Mouse (Mus musculus) lung, embryonic 16.5 days (tissue): ENCODE measurements around the gene Xrn1. TPM values are rescaled to one million over a fixed set of nuclear protein-coding genes. Genes with fewer than 3 reads are reported as not detected.

Experiments used
- ATAC-seq: fragments of 200-750 bp; cut with Nextera tagmentation; 2 replicates; pipeline ENCODE4 v1.8.0; 2017; ENCODE audit warnings: low read depth, mild to moderate bottlenecking, moderate library complexity
- H3K27ac ChIP-seq: fragments of 300-500 bp; sonication (generic); 2 replicates; pipeline ENCODE4 v1.5.1; 2014; ENCODE audit warnings: mild to moderate bottlenecking, control low read depth, low read length
- H3K27me3 ChIP-seq: fragments of 300-500 bp; sonication (generic); 2 replicates; pipeline ENCODE4 v1.6.1; 2014; ENCODE audit warnings: low read depth, low read length, mixed read lengths; ENCODE audit not compliant: control insufficient read depth, insufficient read depth
- H3K36me3 ChIP-seq: fragments of 300-500 bp; sonication (generic); 2 replicates; pipeline ENCODE4 v1.6.1; 2014; ENCODE audit warnings: low read length; ENCODE audit not compliant: control insufficient read depth, insufficient read depth
- H3K4me1 ChIP-seq: fragments of 300-500 bp; sonication (generic); replicated peaks from 2 replicates; pipeline ENCODE4 v1.6.1; 2014; ENCODE audit warnings: low read length, mixed read lengths; ENCODE audit not compliant: control insufficient read depth, insufficient read depth
- H3K4me2 ChIP-seq: fragments of 300-500 bp; sonication (generic); 2 replicates; pipeline ENCODE4 v1.6.1; 2014; ENCODE audit warnings: low read depth, low read length, control low read depth
- H3K4me3 ChIP-seq: fragments of 300-500 bp; sonication (generic); 2 replicates; pipeline ENCODE4 v1.5.1; 2014; ENCODE audit warnings: mild to moderate bottlenecking, low read length, control low read depth
- H3K9ac ChIP-seq: fragments of 300-500 bp; sonication (generic); 2 replicates; pipeline ENCODE4 v1.6.1; 2014; ENCODE audit warnings: low read length, control low read depth
- H3K9me3 ChIP-seq: fragments of 300-500 bp; sonication (generic); 2 replicates; pipeline ENCODE4 v1.6.1; 2016; ENCODE audit warnings: low read length; ENCODE audit not compliant: control insufficient read depth
- WGBS: fragments of 180-500 bp; shearing (Covaris S2); extraction: QIAGEN DNeasy Blood & Tissue Kit; methylation state at CpG from one replicate; pipeline ENCODE4 v1.1.7; 2014; 5-methylcytosine and 5-hydroxymethylcytosine counted together
- polyA plus RNA-seq: library from polyadenylated mRNA; unstranded; fragments of >200 nt; fragmentation: Nextera tagmentation; extraction: Ambion mirVana; gene quantifications from 2 replicates; pipeline ENCODE4 v1.2.1, GENCODE M21; 2015

Gene Xrn1
- polyA plus RNA-seq, 1 experiment from 2014 or later: 17.1 TPM

DNA sequence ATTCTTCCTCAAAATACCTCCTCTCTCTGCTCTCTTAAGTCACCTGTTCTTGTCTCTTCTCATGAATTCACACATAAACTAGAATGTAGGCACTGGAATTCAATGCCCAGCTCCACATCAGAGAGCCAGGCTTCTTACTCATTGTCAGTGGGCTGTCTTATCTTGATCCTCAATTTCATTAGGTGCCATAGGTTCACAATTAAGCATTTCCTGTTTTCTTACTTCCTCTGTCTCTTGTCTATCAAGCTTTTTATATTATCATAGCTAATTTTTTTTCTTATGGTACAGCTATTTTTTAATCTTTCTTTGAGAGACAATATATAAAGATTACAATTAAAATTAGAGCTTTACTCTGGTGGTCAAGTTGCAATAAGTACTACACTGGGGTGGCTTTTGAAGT is 6.5 kb downstream of the Xrn1 start:
- peaks cover 7% of the 10 kb centered on the region for H3K36me3 ChIP-seq
- no peak overlapping the region for H3K4me2 ChIP-seq
- no peaks in the 10 kb centered on the region for H3K4me1 ChIP-seq
- H3K9ac ChIP-seq: no peak overlapping the region
- no peaks in the 10 kb centered on the region for H3K9me3 ChIP-seq
- no peaks in the 10 kb centered on the region for H3K27me3 ChIP-seq
- no peak overlapping the region for H3K4me3 ChIP-seq
- H3K27ac ChIP-seq: no peak overlapping the region
- no peak for ATAC-seq

DNA sequence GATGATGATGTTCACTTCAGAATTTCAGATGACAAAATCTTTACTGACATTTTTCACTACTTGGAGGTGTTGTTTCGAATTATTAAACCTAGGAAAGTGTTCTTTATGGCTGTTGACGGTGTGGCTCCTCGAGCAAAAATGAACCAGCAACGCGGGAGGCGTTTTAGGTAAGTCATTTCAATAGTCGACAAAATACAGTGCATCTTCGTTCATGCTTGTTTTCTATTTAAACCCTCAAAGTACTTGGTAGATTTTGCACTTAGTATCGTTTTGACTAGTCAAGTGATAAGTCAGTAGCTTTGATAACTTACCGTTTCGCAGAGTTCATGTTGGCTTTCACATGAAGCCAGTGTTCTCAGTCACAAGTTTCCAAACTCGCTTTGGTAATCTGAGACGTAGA is 9.5 kb downstream of the Xrn1 start:
- WGBS: 93% methylated on average over 13 of the region's 13 CpGs
- Histone ChIP-seq H3K4me3 (no peak overlapping the region), H3K27me3 (no peaks in the 10 kb centered on the region), H3K4me2 (no peak overlapping the region), H3K9me3 (no peaks in the 10 kb centered on the region), H3K9ac (no peak overlapping the region), H3K27ac (no peak overlapping the region), H3K4me1 (no peaks in the 10 kb centered on the region), H3K36me3 (peaks cover 14% of the 10 kb centered on the region)
- ATAC-seq: no peak

DNA sequence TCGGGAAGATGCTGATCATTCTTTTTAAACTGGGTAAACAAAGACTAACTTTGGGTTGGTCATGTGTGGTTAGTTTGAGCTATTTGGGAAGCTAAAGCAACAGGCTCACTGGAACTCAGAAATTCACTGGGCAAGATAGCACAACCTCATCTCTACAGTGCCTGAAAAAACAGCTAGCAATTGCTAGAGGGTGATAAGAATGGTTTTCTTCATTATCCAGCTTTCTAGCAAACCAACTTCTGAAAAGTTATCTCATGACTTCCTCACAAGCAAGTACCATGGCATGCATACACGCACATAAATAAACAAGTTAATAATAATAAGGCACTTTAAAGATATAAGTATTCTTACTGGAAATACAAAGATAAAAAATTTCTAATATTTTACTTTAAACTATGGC is 23.7 kb downstream of the Xrn1 start:
- Histone ChIP-seq H3K4me1 (no peaks in the 10 kb centered on the region), H3K4me2 (no peak overlapping the region), H3K4me3 (no peak overlapping the region), H3K27me3 (no peaks in the 10 kb centered on the region), H3K27ac (no peak overlapping the region), H3K36me3 (peaks cover 19% of the 10 kb centered on the region), H3K9me3 (no peaks in the 10 kb centered on the region), H3K9ac (no peak overlapping the region)
- WGBS: 84% methylated on average over 2 of the region's 2 CpGs
- ATAC-seq: no peak

DNA sequence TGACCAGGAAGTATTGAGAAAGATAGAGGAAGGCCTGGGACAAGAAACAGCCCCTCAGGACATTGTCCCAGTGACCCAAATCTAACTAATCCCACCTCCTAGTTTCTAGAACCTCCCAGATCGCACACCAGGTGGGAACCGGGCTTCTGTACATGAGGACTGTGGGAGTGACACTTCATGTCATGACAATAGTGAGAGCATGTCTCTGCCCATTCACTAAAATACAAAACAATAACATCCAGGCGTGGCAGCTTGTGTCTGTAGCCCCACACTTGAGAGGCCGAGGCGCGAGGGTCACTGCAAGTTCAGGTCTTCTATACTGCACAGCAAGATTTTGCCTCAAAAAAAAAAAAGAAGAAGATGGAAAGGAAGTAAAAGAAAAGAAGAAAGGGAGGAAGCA is 25.3 kb downstream of the Xrn1 start:
- H3K27me3 ChIP-seq: no peaks in the 10 kb centered on the region
- no peak overlapping the region for H3K4me2 ChIP-seq
- no peak overlapping the region for H3K27ac ChIP-seq
- 82% methylated on average over 6 of the region's 6 CpGs for WGBS
- H3K4me1 ChIP-seq: no peaks in the 10 kb centered on the region
- H3K4me3 ChIP-seq: no peak overlapping the region
- ATAC-seq: no peak
- H3K9me3 ChIP-seq: no peaks in the 10 kb centered on the region
- no peak overlapping the region for H3K9ac ChIP-seq
- peaks cover 21% of the 10 kb centered on the region; the same call in 1 of the 2 replicates for H3K36me3 ChIP-seq

DNA sequence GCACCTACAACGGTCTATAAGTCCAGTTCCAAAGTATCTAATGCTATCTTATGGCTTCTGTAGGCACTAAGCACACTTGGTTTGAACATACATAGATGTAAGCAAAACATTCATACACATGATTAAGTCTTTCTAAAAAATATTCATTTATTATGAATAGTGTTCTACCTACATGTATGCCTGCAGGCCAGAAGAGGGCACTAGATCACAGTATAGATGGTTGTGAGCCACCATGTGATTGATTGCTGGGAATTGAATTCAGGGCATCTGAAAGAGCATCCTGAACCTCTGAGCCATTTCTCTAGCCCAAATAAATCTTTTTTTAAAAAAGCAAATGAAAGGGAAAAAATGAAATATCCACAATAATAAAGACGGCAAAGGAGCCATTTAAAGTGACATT is 37.7 kb downstream of the Xrn1 start:
- no peak overlapping the region for H3K4me2 ChIP-seq
- H3K9me3 ChIP-seq: no peaks in the 10 kb centered on the region
- ATAC-seq: no peak
- H3K36me3 ChIP-seq: peaks cover 32% of the 10 kb centered on the region
- 95% methylated on average over 2 of the region's 2 CpGs for WGBS
- no peaks in the 10 kb centered on the region for H3K4me1 ChIP-seq
- H3K27me3 ChIP-seq: no peaks in the 10 kb centered on the region
- no peak overlapping the region for H3K4me3 ChIP-seq
- H3K27ac ChIP-seq: no peak overlapping the region
- H3K9ac ChIP-seq: no peak overlapping the region

DNA sequence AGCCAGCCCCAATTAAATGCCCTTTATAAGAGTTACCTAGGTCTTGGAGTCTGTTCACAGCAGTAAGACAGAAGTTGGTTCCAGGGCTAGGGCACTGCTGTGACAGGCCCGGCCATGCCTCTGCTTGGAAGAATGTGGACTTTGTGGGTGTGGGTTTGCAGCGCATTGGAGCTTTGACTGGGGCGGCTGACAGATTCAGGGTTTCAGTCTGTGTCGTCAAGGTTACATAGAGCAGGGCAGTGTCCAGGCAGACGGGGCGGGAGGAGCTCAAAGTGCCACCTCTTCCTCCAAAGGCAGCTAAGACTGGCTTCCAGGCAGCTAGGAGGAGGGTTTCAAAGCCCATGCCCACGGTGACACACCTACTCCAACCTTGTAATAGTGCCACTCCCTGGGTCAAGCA is 49.9 kb downstream of the Xrn1 start:
- H3K4me1 ChIP-seq: no peaks in the 10 kb centered on the region
- no peak overlapping the region for H3K4me2 ChIP-seq
- no peak for ATAC-seq
- H3K27me3 ChIP-seq: no peaks in the 10 kb centered on the region
- H3K36me3 ChIP-seq: peaks cover 30% of the 10 kb centered on the region
- 90% methylated on average over 7 of the region's 7 CpGs for WGBS
- H3K9ac ChIP-seq: no peak overlapping the region
- no peak overlapping the region for H3K4me3 ChIP-seq
- H3K9me3 ChIP-seq: no peaks in the 10 kb centered on the region
- no peak overlapping the region for H3K27ac ChIP-seq

DNA sequence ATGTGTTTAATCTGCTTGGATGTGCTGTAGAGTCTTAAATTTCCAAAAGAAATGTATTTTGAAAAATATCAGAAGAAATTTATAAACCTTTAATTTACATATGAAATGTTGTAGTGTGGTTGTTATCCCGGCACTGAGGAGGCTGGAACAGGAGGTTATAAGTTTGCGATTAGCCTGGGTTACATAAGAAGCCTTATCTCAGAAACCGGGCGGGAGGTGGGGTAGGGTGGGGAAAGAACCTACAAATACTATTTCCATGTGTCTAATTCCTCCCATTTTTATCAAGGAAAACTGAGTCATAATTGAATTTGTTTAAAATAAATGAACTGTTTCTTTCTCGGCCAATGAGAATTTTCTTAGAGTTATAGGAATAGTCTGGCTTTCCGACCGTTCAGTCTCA is 56.1 kb downstream of the Xrn1 start:
- WGBS: 86% methylated on average over 7 of the region's 7 CpGs
- no peak overlapping the region for H3K27ac ChIP-seq
- ATAC-seq: no peak
- peaks cover 24% of the 10 kb centered on the region for H3K36me3 ChIP-seq
- no peaks in the 10 kb centered on the region for H3K4me1 ChIP-seq
- H3K4me3 ChIP-seq: no peak overlapping the region
- H3K9me3 ChIP-seq: no peaks in the 10 kb centered on the region
- H3K27me3 ChIP-seq: no peaks in the 10 kb centered on the region
- H3K4me2 ChIP-seq: no peak overlapping the region
- no peak overlapping the region for H3K9ac ChIP-seq

DNA sequence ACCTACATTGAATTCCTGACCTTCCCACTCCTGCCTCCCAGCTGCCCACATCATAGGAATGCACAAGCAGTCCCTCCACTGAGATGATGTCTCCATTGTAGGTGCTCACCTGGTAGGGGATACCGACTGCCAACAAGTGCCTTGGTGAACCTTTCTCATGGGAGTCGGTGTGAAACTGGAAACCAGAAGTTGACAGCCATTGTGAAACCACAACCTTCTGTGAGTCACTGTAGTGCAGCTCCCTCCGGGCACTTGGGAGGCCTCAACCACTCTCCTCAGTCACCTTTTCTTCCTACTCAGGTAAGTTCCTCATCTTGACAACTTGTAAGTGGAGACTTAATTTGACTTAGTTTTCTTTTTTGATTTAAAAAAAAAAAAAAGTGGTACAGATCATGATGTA is 69.4 kb downstream of the Xrn1 start:
- 92% methylated on average over 3 of the region's 3 CpGs for WGBS
- no peaks in the 10 kb centered on the region for H3K9me3 ChIP-seq
- no peak overlapping the region for H3K4me3 ChIP-seq
- H3K4me2 ChIP-seq: no peak overlapping the region
- no peaks in the 10 kb centered on the region for H3K27me3 ChIP-seq
- H3K4me1 ChIP-seq: no peaks in the 10 kb centered on the region
- ATAC-seq: no peak
- H3K27ac ChIP-seq: no peak overlapping the region
- H3K36me3 ChIP-seq: peaks cover 43% of the 10 kb centered on the region
- no peak overlapping the region for H3K9ac ChIP-seq

DNA sequence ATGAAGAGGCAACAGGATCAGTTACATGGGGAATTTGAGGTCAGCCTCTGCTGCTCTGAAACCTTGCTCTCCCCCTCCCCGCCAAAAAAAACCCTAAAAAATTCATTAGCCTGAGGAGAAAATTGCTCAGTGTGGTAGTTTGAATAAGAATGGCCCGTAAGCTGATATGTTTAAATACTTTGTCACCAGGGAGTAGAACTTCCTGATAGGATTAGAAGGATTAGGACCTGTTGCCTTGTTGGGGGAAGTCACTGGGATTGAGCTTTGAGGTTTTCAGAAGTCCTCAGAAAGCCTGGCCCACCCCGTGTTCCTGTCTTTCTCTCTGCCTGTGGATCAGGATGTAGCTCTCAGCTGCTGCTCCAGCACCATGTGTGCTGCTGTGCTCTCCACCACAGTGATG is 73.4 kb downstream of the Xrn1 start:
- H3K4me1 ChIP-seq: no peaks in the 10 kb centered on the region
- 67% methylated on average over 3 of the region's 3 CpGs for WGBS
- no peak overlapping the region for H3K27ac ChIP-seq
- H3K4me2 ChIP-seq: no peak overlapping the region
- H3K4me3 ChIP-seq: no peak overlapping the region
- no peak for ATAC-seq
- no peak overlapping the region for H3K9ac ChIP-seq
- no peaks in the 10 kb centered on the region for H3K27me3 ChIP-seq
- H3K36me3 ChIP-seq: peaks cover 38% of the 10 kb centered on the region
- H3K9me3 ChIP-seq: no peaks in the 10 kb centered on the region

DNA sequence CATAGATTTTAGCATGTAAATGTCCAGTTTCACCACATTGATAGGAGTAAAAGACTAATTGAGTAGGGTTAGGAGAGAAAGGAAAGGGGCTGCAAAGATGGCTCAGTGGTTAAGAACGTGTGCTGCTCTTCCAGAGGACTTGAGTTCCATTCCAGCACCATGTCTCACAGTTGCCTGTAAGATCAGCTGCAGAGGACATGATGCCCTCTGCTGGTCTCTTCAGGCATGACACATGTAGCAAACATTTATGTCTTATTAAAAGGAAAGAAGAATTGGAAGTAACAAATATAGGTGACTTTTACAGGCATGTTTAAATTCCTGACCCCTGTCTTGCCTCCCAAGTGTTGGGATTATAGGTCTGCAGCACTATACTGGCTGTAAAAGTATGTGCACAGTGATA is 74.3 kb downstream of the Xrn1 start:
- no peaks in the 10 kb centered on the region for H3K27me3 ChIP-seq
- H3K9ac ChIP-seq: no peak overlapping the region
- H3K27ac ChIP-seq: no peak overlapping the region
- no peak for ATAC-seq
- H3K4me2 ChIP-seq: no peak overlapping the region
- H3K4me3 ChIP-seq: no peak overlapping the region
- peaks cover 38% of the 10 kb centered on the region for H3K36me3 ChIP-seq
- no peaks in the 10 kb centered on the region for H3K4me1 ChIP-seq
- H3K9me3 ChIP-seq: no peaks in the 10 kb centered on the region
- WGBS: 30% methylated on average over 1 of the region's 1 CpGs
